Mouse (Mus musculus): Measurements from ENCODE around the gene Ugt1a1.

GRCm38 (mm10) chr1:88230421-88230820 lies 18.7 kb downstream of the Ugt1a1 start:
- TF ChIP-seq POLR2A (IDR thresholded peaks at IDR 0.05; ENCODE audit: low read depth, low read length) (no peak), CTCF (IDR thresholded peaks at IDR 0.05; ENCODE audit: borderline replicate concordance, insufficient read depth, low read length) (no peak)

Measured in embryonic fibroblast, embryonic 13.5 days (primary cell).